Mouse (Mus musculus): ENCODE data around the gene Rac3. TPM values are rescaled to one million over a fixed set of nuclear protein-coding genes. Genes with fewer than 3 reads are reported as not detected.

The Rac3 gene
- polyA plus RNA-seq, 1 experiment: 2.5 TPM

GRCm38 (mm10) chr11:120679909-120680308, 41.4 kb upstream of the Rac3 start:
- H3K36me3 ChIP-seq (ENCODE audit: control insufficient read depth, insufficient read depth): peaks cover 51% of the 10 kb centered on the region
- no peaks in the 10 kb centered on the region for H3K27me3 ChIP-seq (ENCODE audit: control insufficient read depth, insufficient read depth, insufficient read length)
- TF ChIP-seq CEBPB (IDR thresholded peaks at IDR 0.05; ENCODE audit: low read depth) (no peak), MYOD1 (IDR thresholded peaks at IDR 0.05; ENCODE audit: control insufficient read depth, insufficient read length, low read depth) (no peak), CTCF (IDR thresholded peaks at IDR 0.05; ENCODE audit: control insufficient read depth, insufficient read depth, insufficient read length) (no peak), MAX (IDR thresholded peaks at IDR 0.05) (no peak), FOSL1 (IDR thresholded peaks at IDR 0.05; ENCODE audit: insufficient read depth, low read length, poor library complexity, severe bottlenecking) (no peak)
- no peak overlapping the region for H3ac ChIP-seq (ENCODE audit: control insufficient read depth, insufficient read length, low read depth)
- H3K4me3 ChIP-seq (ENCODE audit: insufficient read depth, poor library complexity, severe bottlenecking): no peak overlapping the region
- H3K79me3 ChIP-seq (ENCODE audit: low read depth): peaks cover 5% of the 10 kb centered on the region
- H3K79me2 ChIP-seq (ENCODE audit: control insufficient read depth, insufficient read depth): peaks cover 38% of the 10 kb centered on the region

GRCm38 (mm10) chr11:120682683-120683082, 38.6 kb upstream of the Rac3 start:
- Histone ChIP-seq H3K27me3 (ENCODE audit: control insufficient read depth, insufficient read depth, insufficient read length) (no peaks in the 10 kb centered on the region), H3ac (ENCODE audit: control insufficient read depth, insufficient read length, low read depth) (no peak overlapping the region), H3K36me3 (ENCODE audit: control insufficient read depth, insufficient read depth) (peaks cover 63% of the 10 kb centered on the region), H3K79me2 (ENCODE audit: control insufficient read depth, insufficient read depth) (peaks cover 16% of the 10 kb centered on the region), H3K79me3 (ENCODE audit: low read depth) (peaks cover 7% of the 10 kb centered on the region), H3K4me3 (ENCODE audit: insufficient read depth, poor library complexity, severe bottlenecking) (no peak overlapping the region)
- TF ChIP-seq MAX (IDR thresholded peaks at IDR 0.05) (peak; percentile 86), USF1 (IDR thresholded peaks at IDR 0.05; ENCODE audit: low read depth) (peak; percentile 28), FOSL1 (IDR thresholded peaks at IDR 0.05; ENCODE audit: insufficient read depth, low read length, poor library complexity, severe bottlenecking) (peak; percentile 44), MYOG (IDR thresholded peaks at IDR 0.05; ENCODE audit: control insufficient read depth, extremely low read depth, insufficient read length) (no peak), CEBPB (IDR thresholded peaks at IDR 0.05; ENCODE audit: low read depth) (peak; percentile 69)

- peaks cover 61% of the 10 kb centered on the region for H3K36me3 ChIP-seq (ENCODE audit: control insufficient read depth, insufficient read depth)
- H3K4me3 ChIP-seq (ENCODE audit: insufficient read depth, poor library complexity, severe bottlenecking): no peak overlapping the region
- no peaks in the 10 kb centered on the region for H3K27me3 ChIP-seq (ENCODE audit: control insufficient read depth, insufficient read depth, insufficient read length)
- H3ac ChIP-seq (ENCODE audit: control insufficient read depth, insufficient read length, low read depth): no peak overlapping the region
- H3K79me3 ChIP-seq (ENCODE audit: low read depth): peaks cover 7% of the 10 kb centered on the region
- H3K79me2 ChIP-seq (ENCODE audit: control insufficient read depth, insufficient read depth): peaks cover 16% of the 10 kb centered on the region
- TF ChIP-seq MAX (IDR thresholded peaks at IDR 0.05) (peak; percentile 21), CTCF (IDR thresholded peaks at IDR 0.05; ENCODE audit: control insufficient read depth, insufficient read depth, insufficient read length) (no peak), MYOD1 (IDR thresholded peaks at IDR 0.05; ENCODE audit: control insufficient read depth, insufficient read length, low read depth) (no peak), MYOG (IDR thresholded peaks at IDR 0.05; ENCODE audit: control insufficient read depth, extremely low read depth, insufficient read length) (no peak), USF1 (IDR thresholded peaks at IDR 0.05; ENCODE audit: low read depth) (no peak)
Measured at GRCm38 (mm10) chr11:120683536-120683935, 37.7 kb upstream of the Rac3 start.

- TF ChIP-seq FOSL1 (IDR thresholded peaks at IDR 0.05; ENCODE audit: insufficient read depth, low read length, poor library complexity, severe bottlenecking) (no peak), CTCF (IDR thresholded peaks at IDR 0.05; ENCODE audit: control insufficient read depth, insufficient read depth, insufficient read length) (no peak)
- Histone ChIP-seq H3K36me3 (ENCODE audit: control insufficient read depth, insufficient read depth) (peaks cover 61% of the 10 kb centered on the region), H3K79me3 (ENCODE audit: low read depth) (peaks cover 7% of the 10 kb centered on the region), H3K79me2 (ENCODE audit: control insufficient read depth, insufficient read depth) (peaks cover 16% of the 10 kb centered on the region), H3ac (ENCODE audit: control insufficient read depth, insufficient read length, low read depth) (no peak overlapping the region), H3K4me3 (ENCODE audit: insufficient read depth, poor library complexity, severe bottlenecking) (no peak overlapping the region), H3K27me3 (ENCODE audit: control insufficient read depth, insufficient read depth, insufficient read length) (no peaks in the 10 kb centered on the region)
Measured at GRCm38 (mm10) chr11:120684086-120684485, 37.2 kb upstream of the Rac3 start.

GRCm38 (mm10) chr11:120684660-120685059, 36.6 kb upstream of the Rac3 start:
- no peak overlapping the region for H3ac ChIP-seq (ENCODE audit: control insufficient read depth, insufficient read length, low read depth)
- peaks cover 61% of the 10 kb centered on the region for H3K36me3 ChIP-seq (ENCODE audit: control insufficient read depth, insufficient read depth)
- no peak overlapping the region for H3K4me3 ChIP-seq (ENCODE audit: insufficient read depth, poor library complexity, severe bottlenecking)
- H3K27me3 ChIP-seq (ENCODE audit: control insufficient read depth, insufficient read depth, insufficient read length): no peaks in the 10 kb centered on the region
- H3K79me2 ChIP-seq (ENCODE audit: control insufficient read depth, insufficient read depth): peaks cover 16% of the 10 kb centered on the region
- TF ChIP-seq FOSL1 (IDR thresholded peaks at IDR 0.05; ENCODE audit: insufficient read depth, low read length, poor library complexity, severe bottlenecking): no peak
- peaks cover 7% of the 10 kb centered on the region for H3K79me3 ChIP-seq (ENCODE audit: low read depth)

- Histone ChIP-seq H3K79me2 (ENCODE audit: control insufficient read depth, insufficient read depth) (peaks cover 22% of the 10 kb centered on the region), H3K4me3 (ENCODE audit: insufficient read depth, poor library complexity, severe bottlenecking) (no peak overlapping the region), H3K79me3 (ENCODE audit: low read depth) (peaks cover 10% of the 10 kb centered on the region), H3K27me3 (ENCODE audit: control insufficient read depth, insufficient read depth, insufficient read length) (no peaks in the 10 kb centered on the region), H3ac (ENCODE audit: control insufficient read depth, insufficient read length, low read depth) (no peak overlapping the region), H3K36me3 (ENCODE audit: control insufficient read depth, insufficient read depth) (peaks cover 63% of the 10 kb centered on the region)
- TF ChIP-seq MYOD1 (IDR thresholded peaks at IDR 0.05; ENCODE audit: control insufficient read depth, insufficient read length, low read depth) (no peak), USF1 (IDR thresholded peaks at IDR 0.05; ENCODE audit: low read depth) (no peak), MAX (IDR thresholded peaks at IDR 0.05) (no peak)
Measured at GRCm38 (mm10) chr11:120686650-120687272, 34.5 kb upstream of the Rac3 start.

Data from C2C12 (cell line).